Mouse (Mus musculus): Measurements from ENCODE around the gene Hepacam2.
"Not testable (repeated sequence)": the region's sequence is repeated elsewhere in the genome, so short reads cannot be mapped to it uniquely, and the experiment has no call there.

Hepacam2 gene

GRCm38 (mm10) chr6:3463594-3463993 lies 34.5 kb downstream of the Hepacam2 start:
- no peak for DNase-seq (ENCODE audit: low spot score in 2 of 2)

- no peak for DNase-seq (ENCODE audit: low spot score in 2 of 2)
These were observed 35.1 kb downstream of the Hepacam2 start for GRCm38 (mm10) chr6:3463026-3463425.

GRCm38 (mm10) chr6:3455944-3456536 lies 42.1 kb downstream of the Hepacam2 start:
- no peak for DNase-seq (ENCODE audit: low spot score in 2 of 2)

GRCm38 (mm10) chr6:3454421-3454820 lies 43.7 kb downstream of the Hepacam2 start:
- no peak for DNase-seq (ENCODE audit: low spot score in 2 of 2)

GRCm38 (mm10) chr6:3447404-3447803 lies 50.7 kb downstream of the Hepacam2 start:
- DNase-seq (ENCODE audit: low spot score in 2 of 2): peak; percentile 2 to 79

GRCm38 (mm10) chr6:3443905-3444304 lies 54.2 kb downstream of the Hepacam2 start:
- no peak for DNase-seq (ENCODE audit: low spot score in 2 of 2)

GRCm38 (mm10) chr6:3436087-3436486 lies 62.0 kb downstream of the Hepacam2 start:
- no peak for DNase-seq (ENCODE audit: low spot score in 2 of 2)

GRCm38 (mm10) chr6:3430976-3431375 lies 67.1 kb downstream of the Hepacam2 start:
- DNase-seq (ENCODE audit: low spot score in 2 of 2): not testable (repeated sequence)

GRCm38 (mm10) chr6:3427047-3427446 lies 71.1 kb downstream of the Hepacam2 start:
- DNase-seq (ENCODE audit: low spot score in 2 of 2): no peak

GRCm38 (mm10) chr6:3425333-3425732 lies 72.8 kb downstream of the Hepacam2 start:
- not testable (repeated sequence) for DNase-seq (ENCODE audit: low spot score in 2 of 2)

- not testable (repeated sequence) for DNase-seq (ENCODE audit: low spot score in 2 of 2)
These were observed 73.4 kb downstream of the Hepacam2 start for GRCm38 (mm10) chr6:3424613-3425277.

Measured in left cerebral cortex, adult 9 months (tissue).